13 mouse cellular contexts compared by ENCODE assay signal in the genomic region with DNA sequence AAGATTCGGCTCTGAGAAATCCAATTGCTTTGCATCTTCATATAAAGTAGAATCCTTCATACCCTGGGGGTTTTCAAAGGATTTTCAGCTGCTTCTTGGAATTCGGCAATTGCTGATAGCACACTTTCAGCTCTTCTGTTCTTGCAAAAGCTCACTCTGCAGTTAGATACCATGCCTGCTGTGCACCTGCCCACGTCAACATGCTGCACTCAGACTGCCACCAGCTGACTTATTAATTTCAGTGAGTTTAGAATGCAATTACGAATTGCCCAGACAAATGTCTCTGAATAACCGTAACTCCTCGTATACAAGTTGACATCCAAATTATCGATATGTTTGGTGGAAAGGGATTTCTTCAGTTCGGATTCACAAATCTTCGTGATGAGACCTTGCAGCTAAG.
"Had no signal": no experiment of that assay in that cellular context is flagged by ENCODE, and none has a peak within 500 bp of the region (broad histone marks: within the 10 kb centered on the region; RNA-seq: fewer than 3 reads in every experiment).

No protein-coding gene starts in this region.

- H3K4me3 ChIP-seq: intestine, embryonic 15.5 days; limb, embryonic 12.5 days; liver, embryonic 13.5 days; lung, embryonic 15.5 days; megakaryocyte, embryonic 14.5 days; midbrain, embryonic 13.5 days had no signal

- H3K9me3 ChIP-seq: intestine, embryonic 15.5 days; limb, embryonic 12.5 days; liver, embryonic 13.5 days; lung, embryonic 15.5 days; megakaryocyte, embryonic 14.5 days; midbrain, embryonic 13.5 days had no signal

- DNase-seq: kidney, adult 18-20 months; kidney, postnatal 10 days; liver; liver, embryonic 13.5 days; liver, postnatal 0 days; lung, postnatal 14 days; thymus, postnatal 36 days had no signal

- H3K27me3 ChIP-seq: intestine, embryonic 15.5 days; limb, embryonic 12.5 days; liver, embryonic 13.5 days; lung, embryonic 15.5 days; megakaryocyte, embryonic 14.5 days had no signal

- H3K9ac ChIP-seq: intestine, embryonic 15.5 days; limb, embryonic 12.5 days; liver, embryonic 13.5 days; liver, postnatal 0 days; lung, embryonic 15.5 days; midbrain, embryonic 13.5 days had no signal

- H3K4me1 ChIP-seq: intestine, embryonic 15.5 days; lung, embryonic 15.5 days; megakaryocyte, embryonic 14.5 days; midbrain, embryonic 13.5 days had no signal

- H3K36me3 ChIP-seq: intestine, embryonic 15.5 days; limb, embryonic 12.5 days; liver, embryonic 13.5 days; lung, embryonic 15.5 days; midbrain, embryonic 13.5 days had no signal

- ATAC-seq: intestine, embryonic 15.5 days; liver, postnatal 0 days; midbrain, embryonic 13.5 days had no signal

- H3K4me2 ChIP-seq: intestine, embryonic 15.5 days; limb, embryonic 12.5 days; liver, embryonic 13.5 days; lung, embryonic 15.5 days; midbrain, embryonic 13.5 days had no signal

- H3K27ac ChIP-seq: intestine, embryonic 15.5 days; limb, embryonic 12.5 days; liver, embryonic 13.5 days; lung, embryonic 15.5 days; macrophage; midbrain, embryonic 13.5 days had no signal
